Mouse (Mus musculus) neural tube, embryonic 15.5 days (tissue): ENCODE measurements around the gene Nkapd1. TPM values are rescaled to one million over a fixed set of nuclear protein-coding genes. Genes with fewer than 3 reads are reported as not detected.

Experiments used
- ATAC-seq: fragments of 200-750 bp; cut with Nextera tagmentation; 2 replicates; pipeline ENCODE4 v1.8.0; 2017; ENCODE audit warnings: mild to moderate bottlenecking, moderate TSS enrichment, moderate library complexity; ENCODE audit not compliant: low FRiP score
- H3K27ac ChIP-seq: fragments of 300-500 bp; sonication (generic); replicated peaks from 2 replicates; pipeline ENCODE4 v1.5.1; 2015; ENCODE audit warnings: mild to moderate bottlenecking, inconsistent platforms
- H3K27me3 ChIP-seq: fragments of 300-500 bp; sonication (generic); replicated peaks from 2 replicates; pipeline ENCODE4 v1.6.1; 2015; ENCODE audit warnings: inconsistent platforms
- H3K36me3 ChIP-seq: fragments of 300-500 bp; sonication (generic); 2 replicates; pipeline ENCODE4 v1.6.1; 2015; ENCODE audit warnings: inconsistent platforms
- H3K4me1 ChIP-seq: fragments of 300-500 bp; sonication (generic); 2 replicates; pipeline ENCODE4 v1.6.1; 2015; ENCODE audit warnings: inconsistent platforms
- H3K4me2 ChIP-seq: fragments of 300-500 bp; sonication (generic); 2 replicates; pipeline ENCODE4 v1.6.1; 2015; ENCODE audit warnings: inconsistent platforms, mild to moderate bottlenecking, moderate library complexity
- H3K4me3 ChIP-seq: fragments of 300-500 bp; sonication (generic); replicated peaks from 2 replicates; pipeline ENCODE4 v1.5.1; 2015; ENCODE audit warnings: mild to moderate bottlenecking, inconsistent platforms
- H3K9ac ChIP-seq: fragments of 300-500 bp; sonication (generic); replicated peaks from 2 replicates; pipeline ENCODE4 v1.6.1; 2015; ENCODE audit warnings: mild to moderate bottlenecking, inconsistent platforms
- H3K9me3 ChIP-seq: fragments of 300-500 bp; sonication (generic); replicated peaks from 2 replicates; pipeline ENCODE4 v1.6.1; 2016; ENCODE audit warnings: inconsistent platforms
- WGBS: fragments of 180-500 bp; shearing (Covaris S2); methylation state at CpG from one replicate; pipeline ENCODE4 v1.1.7; 2015; ENCODE audit warnings: mixed read lengths; 5-methylcytosine and 5-hydroxymethylcytosine counted together
- polyA plus RNA-seq: library from polyadenylated mRNA; unstranded; fragments of >200 nt; fragmentation: Nextera tagmentation; extraction: Ambion mirVana; gene quantifications from 2 replicates; pipeline ENCODE4 v1.2.1, GENCODE M21; 2015

Gene Nkapd1
- polyA plus RNA-seq, 1 experiment from 2014 or later, result 18.0 TPM

- peaks cover 51% of the 10 kb centered on the region for H3K36me3 ChIP-seq
- ATAC-seq, result no peak
Observed at GRCm38 (mm10) chr9:50594794-50595417, 22.4 kb downstream of the Nkapd1 start.

GRCm38 (mm10) chr9:50593544-50593943, 23.7 kb downstream of the Nkapd1 start:
- Histone ChIP-seq H3K27ac (no peak overlapping the region), H3K27me3 (no peaks in the 10 kb centered on the region), H3K9ac (no peak overlapping the region), H3K4me2 (no peak overlapping the region), H3K4me3 (no peak overlapping the region), H3K9me3 (no peaks in the 10 kb centered on the region), H3K4me1 (no peaks in the 10 kb centered on the region), H3K36me3 (peaks cover 39% of the 10 kb centered on the region)
- no peak for ATAC-seq
- 70% methylated on average over 3 of the region's 3 CpGs for WGBS

More at GRCm38 (mm10) chr9:50594794-50595417, 22.4 kb downstream of the Nkapd1 start:
- WGBS, result 79% methylated on average over 12 of the region's 12 CpGs
- H3K9ac ChIP-seq, result no peak overlapping the region
- no peak overlapping the region for H3K27ac ChIP-seq
- no peaks in the 10 kb centered on the region for H3K27me3 ChIP-seq
- H3K4me2 ChIP-seq, result no peak overlapping the region
- no peaks in the 10 kb centered on the region for H3K9me3 ChIP-seq
- H3K4me1 ChIP-seq, result no peaks in the 10 kb centered on the region
- H3K4me3 ChIP-seq, result no peak overlapping the region

GRCm38 (mm10) chr9:50592955-50593354, 24.3 kb downstream of the Nkapd1 start:
- Histone ChIP-seq H3K4me2 (no peak overlapping the region), H3K4me1 (no peaks in the 10 kb centered on the region), H3K36me3 (peaks cover 34% of the 10 kb centered on the region), H3K9ac (no peak overlapping the region), H3K27ac (no peak overlapping the region), H3K27me3 (no peaks in the 10 kb centered on the region), H3K4me3 (no peak overlapping the region), H3K9me3 (no peaks in the 10 kb centered on the region)
- WGBS, result 92% methylated on average over 9 of the region's 9 CpGs
- no peak for ATAC-seq

GRCm38 (mm10) chr9:50590856-50591518, 26.3 kb downstream of the Nkapd1 start:
- Histone ChIP-seq H3K27me3 (no peaks in the 10 kb centered on the region), H3K9me3 (no peaks in the 10 kb centered on the region), H3K36me3 (peaks cover 15% of the 10 kb centered on the region), H3K4me1 (no peaks in the 10 kb centered on the region), H3K4me3 (no peak overlapping the region), H3K4me2 (no peak overlapping the region), H3K9ac (no peak overlapping the region), H3K27ac (no peak overlapping the region)
- ATAC-seq, result no peak
- WGBS, result 79% methylated on average over 10 of the region's 10 CpGs

- H3K36me3 ChIP-seq, result no peaks in the 10 kb centered on the region
- no peaks in the 10 kb centered on the region for H3K27me3 ChIP-seq
- H3K4me1 ChIP-seq, result no peaks in the 10 kb centered on the region
- ATAC-seq, result no peak
- 79% methylated on average over 4 of the region's 4 CpGs for WGBS
- no peaks in the 10 kb centered on the region for H3K9me3 ChIP-seq
- no peak overlapping the region for H3K4me3 ChIP-seq
- no peak overlapping the region for H3K27ac ChIP-seq
- H3K9ac ChIP-seq, result no peak overlapping the region
- no peak overlapping the region for H3K4me2 ChIP-seq
Observed at GRCm38 (mm10) chr9:50586955-50587354, 30.3 kb downstream of the Nkapd1 start.

GRCm38 (mm10) chr9:50585145-50585818, 32.0 kb downstream of the Nkapd1 start:
- no peaks in the 10 kb centered on the region for H3K36me3 ChIP-seq
- H3K9ac ChIP-seq, result no peak overlapping the region
- no peaks in the 10 kb centered on the region for H3K9me3 ChIP-seq
- H3K4me3 ChIP-seq, result no peak overlapping the region
- no peak overlapping the region for H3K27ac ChIP-seq
- no peak for ATAC-seq
- H3K4me1 ChIP-seq, result no peaks in the 10 kb centered on the region
- WGBS, result 78% methylated on average over 6 of the region's 6 CpGs
- no peak overlapping the region for H3K4me2 ChIP-seq
- no peaks in the 10 kb centered on the region for H3K27me3 ChIP-seq

GRCm38 (mm10) chr9:50580370-50580769, 36.9 kb downstream of the Nkapd1 start:
- no peak for ATAC-seq
- no peak overlapping the region for H3K27ac ChIP-seq
- no peak overlapping the region for H3K4me3 ChIP-seq
- no peaks in the 10 kb centered on the region for H3K27me3 ChIP-seq
- H3K9ac ChIP-seq, result no peak overlapping the region
- no peaks in the 10 kb centered on the region for H3K36me3 ChIP-seq
- H3K9me3 ChIP-seq, result no peaks in the 10 kb centered on the region
- H3K4me1 ChIP-seq, result no peaks in the 10 kb centered on the region
- no peak overlapping the region for H3K4me2 ChIP-seq
- WGBS, result 50% methylated on average over 4 of the region's 4 CpGs

- Histone ChIP-seq H3K27me3 (no peaks in the 10 kb centered on the region), H3K4me1 (no peaks in the 10 kb centered on the region), H3K36me3 (no peaks in the 10 kb centered on the region), H3K9me3 (no peaks in the 10 kb centered on the region), H3K4me3 (no peak overlapping the region), H3K9ac (no peak overlapping the region), H3K27ac (no peak overlapping the region), H3K4me2 (no peak overlapping the region)
- WGBS, result 83% methylated on average over 10 of the region's 10 CpGs
- ATAC-seq, result no peak
Observed at GRCm38 (mm10) chr9:50569599-50570525, 47.4 kb downstream of the Nkapd1 start.

- no peaks in the 10 kb centered on the region for H3K9me3 ChIP-seq
- H3K4me1 ChIP-seq, result no peaks in the 10 kb centered on the region
- H3K9ac ChIP-seq, result no peak overlapping the region
- ATAC-seq, result no peak
- H3K36me3 ChIP-seq, result no peaks in the 10 kb centered on the region
- H3K4me3 ChIP-seq, result no peak overlapping the region
- H3K27ac ChIP-seq, result no peak overlapping the region
- WGBS, result 91% methylated on average over 2 of the region's 2 CpGs
- H3K27me3 ChIP-seq, result no peaks in the 10 kb centered on the region
- H3K4me2 ChIP-seq, result no peak overlapping the region
Observed at GRCm38 (mm10) chr9:50567881-50568280, 49.4 kb downstream of the Nkapd1 start.

- Histone ChIP-seq H3K9me3 (no peaks in the 10 kb centered on the region), H3K27ac (no peak overlapping the region), H3K36me3 (no peaks in the 10 kb centered on the region), H3K4me3 (no peak overlapping the region), H3K27me3 (no peaks in the 10 kb centered on the region), H3K4me2 (no peak overlapping the region), H3K9ac (no peak overlapping the region), H3K4me1 (no peaks in the 10 kb centered on the region)
- 93% methylated on average over 4 of the region's 4 CpGs for WGBS
- ATAC-seq, result no peak
Observed at GRCm38 (mm10) chr9:50567372-50567771, 49.9 kb downstream of the Nkapd1 start.

- Histone ChIP-seq H3K27me3 (no peaks in the 10 kb centered on the region), H3K27ac (no peak overlapping the region), H3K4me3 (no peak overlapping the region), H3K9ac (no peak overlapping the region), H3K4me2 (no peak overlapping the region), H3K36me3 (no peaks in the 10 kb centered on the region), H3K4me1 (no peaks in the 10 kb centered on the region), H3K9me3 (no peaks in the 10 kb centered on the region)
- no peak for ATAC-seq
- WGBS, result 86% methylated on average over 4 of the region's 4 CpGs
Observed at GRCm38 (mm10) chr9:50565940-50566339, 51.3 kb downstream of the Nkapd1 start.
